In the genomic region with DNA sequence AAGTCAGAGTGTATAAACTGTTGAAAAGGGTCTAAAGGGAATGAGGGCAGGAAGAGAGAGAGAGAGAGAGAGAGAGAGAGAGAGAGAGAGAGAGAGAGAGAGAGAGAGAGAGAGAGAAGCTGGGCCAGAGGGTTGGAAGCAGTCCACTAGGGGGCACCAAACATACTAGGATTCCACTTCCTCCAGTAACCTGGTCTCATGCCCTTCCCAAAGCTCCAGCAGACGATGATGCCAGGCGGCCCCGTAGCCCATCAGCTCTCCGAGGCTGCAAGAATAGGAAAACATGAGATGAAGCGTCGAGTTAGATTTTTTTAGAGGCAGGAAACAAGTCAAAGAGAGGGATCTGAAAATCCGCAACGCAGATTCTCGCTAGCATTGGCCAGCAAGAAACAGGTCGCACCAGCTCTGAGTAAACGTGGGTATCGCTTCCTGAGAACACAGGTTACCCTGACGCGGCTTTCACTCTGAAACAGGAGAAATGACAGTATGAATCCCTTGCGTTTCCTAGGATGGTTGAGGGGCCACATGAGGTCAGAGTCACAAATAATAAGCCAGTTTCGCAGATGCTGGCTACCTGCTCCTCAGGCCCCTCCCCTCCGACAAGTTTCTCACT, we compare ENCODE assay signal across 9 mouse cellular contexts. TPM values are rescaled to one million over a fixed set of nuclear protein-coding genes. Genes with fewer than 3 reads are reported as not detected.
DNase-seq lines count a peak whose midpoint lies in the region; ATAC-seq and TF ChIP-seq lines count a peak whose summit lies in the region.
"Had no signal": no experiment of that assay in that cellular context is flagged by ENCODE, and none has a peak within 500 bp of the region (broad histone marks: within the 10 kb centered on the region; RNA-seq: fewer than 3 reads in every experiment).

No protein-coding gene starts in this region.

- TF ChIP-seq EP300 in liver, postnatal 0 days (IDR thresholded peaks at IDR 0.05; ENCODE audit: low read depth) = no peak

- H3K9me3 ChIP-seq in forebrain, postnatal 0 days (ENCODE audit: low read length) = no peaks in the 10 kb centered on the region
- no peaks in the 10 kb centered on the region for H3K9me3 ChIP-seq in liver, postnatal 0 days (ENCODE audit: low read length)
- H3K9me3 ChIP-seq in neural tube, embryonic 14.5 days (ENCODE audit: control insufficient read depth, low read length) = no peaks in the 10 kb centered on the region
- H3K9me3 ChIP-seq: megakaryocyte, embryonic 14.5 days had no signal

- WGBS in forebrain, postnatal 0 days = 16% methylated on average over 17 of the region's 17 CpGs
- WGBS in liver, postnatal 0 days (ENCODE audit: insufficient replicate concordance) = 19% methylated on average over 17 of the region's 17 CpGs
- 22% methylated on average over 17 of the region's 17 CpGs for WGBS in neural tube, embryonic 14.5 days

- H3K4me3 ChIP-seq in forebrain, postnatal 0 days (ENCODE audit: low read depth, low read length) = peak overlapping the region; percentile 32
- H3K4me3 ChIP-seq in layer of hippocampus, adult 2 months = peak overlapping the region; percentile 52
- no peak overlapping the region for H3K4me3 ChIP-seq in liver, postnatal 0 days (ENCODE audit: low read depth, low read length)
- no peak overlapping the region; the same call in 1 of the 2 replicates for H3K4me3 ChIP-seq in neural tube, embryonic 14.5 days (ENCODE audit: low read depth, low read length)
- H3K4me3 ChIP-seq: megakaryocyte, embryonic 14.5 days had no signal

- peak; percentile 83 for DNase-seq in MN1 (ENCODE audit: low spot score)
- peak; percentile 89 to 91 for DNase-seq in cerebellum, adult 18-20 months
- peak; percentile 91 for DNase-seq in forebrain, postnatal 0 days
- DNase-seq in heart, postnatal 4 days = peak; percentile 85
- DNase-seq in layer of hippocampus, adult 2 months (ENCODE audit: low spot score in 2 of 2) = peak; percentile 85 to 86
- DNase-seq in liver, postnatal 0 days = peak; percentile 60
- DNase-seq in thymus, postnatal 25 days = peak; percentile 55

- peak overlapping the region; percentile 53 for H3K4me2 ChIP-seq in forebrain, postnatal 0 days (ENCODE audit: low read depth)
- H3K4me2 ChIP-seq in liver, postnatal 0 days (ENCODE audit: low read depth, low read length) = 0 out of 2 replicates have a peak overlapping the region, but pooled peaks have one; percentile 18
- peak overlapping the region; percentile 39 for H3K4me2 ChIP-seq in neural tube, embryonic 14.5 days (ENCODE audit: low read depth, low read length)

- H3K27ac ChIP-seq in forebrain, postnatal 0 days (ENCODE audit: low read depth, low read length) = no peak overlapping the region
- peak overlapping the region; percentile 32; the same call in 1 of the 2 replicates for H3K27ac ChIP-seq in layer of hippocampus, adult 2 months
- H3K27ac ChIP-seq in liver, postnatal 0 days (ENCODE audit: low read depth) = no peak overlapping the region
- H3K27ac ChIP-seq in neural tube, embryonic 14.5 days (ENCODE audit: low read depth, low read length) = no peak overlapping the region

- H3K27me3 ChIP-seq in forebrain, postnatal 0 days (ENCODE audit: insufficient read depth, low read length) = no peaks in the 10 kb centered on the region
- 0 out of 2 replicates have a peak, but pooled peaks cover under 1% of the 10 kb centered on the region for H3K27me3 ChIP-seq in liver, postnatal 0 days (ENCODE audit: insufficient read depth, low read length)
- no peaks in the 10 kb centered on the region for H3K27me3 ChIP-seq in neural tube, embryonic 14.5 days (ENCODE audit: control insufficient read depth, insufficient read depth, low read length)

- peak; percentile 94 for ATAC-seq in forebrain, postnatal 0 days
- ATAC-seq in liver, postnatal 0 days = no peak
- ATAC-seq in neural tube, embryonic 14.5 days (ENCODE audit: low read depth) = peak; percentile 79; the same call in 1 of the 2 replicates

- H3K4me1 ChIP-seq in forebrain, postnatal 0 days (ENCODE audit: insufficient read depth) = 0 out of 2 replicates have a peak, but pooled peaks cover 4% of the 10 kb centered on the region
- H3K4me1 ChIP-seq in liver, postnatal 0 days (ENCODE audit: insufficient read depth) = peaks cover 3% of the 10 kb centered on the region; the same call in 1 of the 2 replicates
- no peaks in the 10 kb centered on the region for H3K4me1 ChIP-seq in neural tube, embryonic 14.5 days (ENCODE audit: control insufficient read depth, insufficient read depth, low read length)

- H3K9ac ChIP-seq in forebrain, postnatal 0 days = peak overlapping the region; percentile 40; the same call in 1 of the 2 replicates
- no peak overlapping the region for H3K9ac ChIP-seq in liver, postnatal 0 days (replicated peaks)
- no peak overlapping the region for H3K9ac ChIP-seq in neural tube, embryonic 14.5 days (replicated peaks; ENCODE audit: low read depth, low read length)

- H3K36me3 ChIP-seq in forebrain, postnatal 0 days (ENCODE audit: insufficient read depth) = no peaks in the 10 kb centered on the region
- no peaks in the 10 kb centered on the region for H3K36me3 ChIP-seq in liver, postnatal 0 days (replicated peaks; ENCODE audit: insufficient read depth, low read length)
- H3K36me3 ChIP-seq in neural tube, embryonic 14.5 days (ENCODE audit: control insufficient read depth, insufficient read depth, low read length) = no peaks in the 10 kb centered on the region

- peak; percentile 86 for TF ChIP-seq CTCF in forebrain, postnatal 0 days (IDR thresholded peaks at IDR 0.05; ENCODE audit: low read depth)
- TF ChIP-seq CTCF in layer of hippocampus, adult 2 months (conservative IDR thresholded peaks at IDR 0.05) = peak; percentile 75
- TF ChIP-seq CTCF in liver, postnatal 0 days (IDR thresholded peaks at IDR 0.05; ENCODE audit: low read depth) = peak; percentile 71

RNA-seq across cellular contexts. Expression of a gene that starts 10.6 kb away (rescaled TPM):
- total RNA-seq in forebrain, postnatal 0 days (2014; rRNA removed) = 0.15 and 0.24 TPM in 2 replicates
- polyA plus RNA-seq in forebrain, postnatal 0 days (2015; fragmentation: Nextera tagmentation; extraction: Ambion mirVana) = 0.15 and 0.25 TPM in 2 replicates
- total RNA-seq in heart, postnatal 4 days (2021) = under 1 TPM; 0.36 to 0.60 TPM
- total RNA-seq in layer of hippocampus, adult 2 months (2021) = under 1 TPM in 1 of 2 experiments, not detected in 1; 0.23 TPM
- polyA plus RNA-seq in liver, postnatal 0 days (2015; fragmentation: Nextera tagmentation; extraction: Ambion mirVana) = 0.12 TPM in 1 of 2 replicates, not detected in the other
- polyA plus RNA-seq in neural tube, embryonic 14.5 days (2014; fragmentation: Nextera tagmentation; extraction: Ambion mirVana) = not detected in 2 replicates

RNA-seq across cellular contexts. Expression of a gene that starts 20.3 kb away (rescaled TPM):
- total RNA-seq in forebrain, postnatal 0 days (2014; rRNA removed) = 0.46 and 1.3 TPM in 2 replicates
- 0.43 and 0.85 TPM in 2 replicates for polyA plus RNA-seq in forebrain, postnatal 0 days (2015; fragmentation: Nextera tagmentation; extraction: Ambion mirVana)
- under 1 TPM in 1 of 2 experiments, not detected in 1; 0.25 TPM for total RNA-seq in heart, postnatal 4 days (2021)
- 1 to 10 TPM; 2.5 to 2.9 TPM for total RNA-seq in layer of hippocampus, adult 2 months (2021)
- polyA plus RNA-seq in liver, postnatal 0 days (2015; fragmentation: Nextera tagmentation; extraction: Ambion mirVana) = not detected in 2 replicates
- not detected in 2 replicates for polyA plus RNA-seq in neural tube, embryonic 14.5 days (2014; fragmentation: Nextera tagmentation; extraction: Ambion mirVana)

Comparison
In these comparisons a context has a peak if more than half of its experiments do, and no peak if none do; other contexts are left out.
1. H3K4me3 ChIP-seq: peak in forebrain, postnatal 0 days (single experiment) and layer of hippocampus, adult 2 months (single experiment); none in liver, postnatal 0 days (single experiment) and neural tube, embryonic 14.5 days (single experiment).
2. Peak in every context shown above with its lines, with median percentiles within 50 percentile points of each other: DNase-seq, H3K4me2 ChIP-seq and CTCF ChIP-seq.